Mouse (Mus musculus) spleen, postnatal 10 days (tissue): ENCODE results near the gene Nip7.
"Not testable (repeated sequence)": the region's sequence is repeated elsewhere in the genome, so short reads cannot be mapped to it uniquely, and the experiment has no call there.

Source experiments
- DNase-seq, 2 experiments: peaks; one replicate each; pipeline ENCODE4 v3.0.0; 2021 to 2022; ENCODE audit warnings: low spot score in 2 of 2

Nip7 gene

DNA sequence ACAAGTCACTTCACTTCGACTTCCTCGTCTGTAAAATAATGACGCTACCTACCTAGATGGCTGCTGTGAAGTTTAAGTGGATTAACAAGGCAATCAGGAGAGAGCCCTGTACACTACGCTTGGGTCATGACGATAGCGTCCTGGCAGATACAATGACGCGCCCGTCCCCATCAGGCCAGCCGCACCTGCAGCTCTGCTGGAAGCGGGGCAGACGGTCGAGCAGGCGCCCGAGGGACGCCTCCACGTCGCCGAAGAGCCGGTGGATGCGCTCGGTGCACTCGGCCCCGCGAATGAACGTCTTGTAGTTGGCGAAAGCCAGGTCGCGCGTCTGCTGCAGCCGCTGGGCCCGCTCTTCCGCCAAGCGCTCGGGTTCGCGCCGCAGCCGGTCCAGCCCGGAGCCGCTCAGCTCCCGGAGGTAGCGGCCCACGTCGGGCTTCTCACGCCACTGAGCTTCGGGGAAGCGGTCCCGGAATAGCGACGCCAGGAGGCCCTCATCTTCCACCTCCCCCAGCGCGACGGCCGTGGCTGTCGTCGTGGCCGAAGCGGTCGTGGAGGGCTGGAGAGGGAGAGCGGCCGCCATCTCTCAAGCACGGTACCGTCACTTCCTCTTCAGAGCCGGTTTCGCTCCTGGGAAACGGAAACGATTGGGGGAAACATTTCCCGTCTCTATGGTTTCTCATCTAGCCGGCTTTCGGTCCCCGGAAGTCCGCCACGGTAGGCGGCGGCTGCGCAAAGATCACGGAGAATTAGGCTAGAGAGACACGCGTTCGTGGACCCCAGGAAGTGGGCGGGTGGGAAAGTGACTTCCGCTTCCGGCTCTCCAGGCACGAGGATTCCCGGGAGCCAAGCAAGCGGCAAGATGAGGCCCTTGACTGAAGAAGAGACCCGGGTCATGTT, at the start of gene Nip7, which contains the start of gene Cog8:
Nip7 (plus strand) TSS at position 802 of the 897 bp plus-strand sequence.
Cog8 (minus strand) TSS at position 614 of the 897 bp plus-strand sequence.
- DNase-seq, result peak; percentile 79 to 93

- DNase-seq, result no peak
Measured at GRCm38 (mm10) chr8:107007795-107008194, 48.9 kb upstream of the Nip7 start.

GRCm38 (mm10) chr8:107012666-107013065, 44.0 kb upstream of the Nip7 start:
- no peak for DNase-seq

DNA sequence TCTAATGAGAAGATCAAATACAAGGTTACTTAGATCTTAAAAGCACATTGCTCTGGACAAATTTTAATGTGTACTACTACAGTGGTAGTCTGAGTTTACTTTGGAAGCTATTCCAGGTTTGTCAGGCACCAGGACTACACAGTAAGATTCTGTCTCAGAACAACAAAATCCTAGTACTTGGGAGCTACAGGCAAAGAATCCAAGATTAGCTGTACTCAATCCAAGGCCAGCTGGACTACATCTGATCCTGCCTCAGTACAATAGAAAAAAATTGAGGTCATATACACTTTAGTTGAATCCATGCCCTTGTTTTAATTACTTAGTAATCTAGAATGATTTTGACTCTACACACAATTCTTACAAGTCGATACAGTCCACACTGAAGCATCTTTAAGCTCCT, 41.8 kb upstream of the Nip7 start:
- no peak for DNase-seq

GRCm38 (mm10) chr8:107023479-107023878, 33.2 kb upstream of the Nip7 start:
- DNase-seq, result no peak

GRCm38 (mm10) chr8:107029310-107029709, 27.4 kb upstream of the Nip7 start:
- no peak for DNase-seq

GRCm38 (mm10) chr8:107030058-107030457, 26.6 kb upstream of the Nip7 start:
- DNase-seq, result no peak

DNA sequence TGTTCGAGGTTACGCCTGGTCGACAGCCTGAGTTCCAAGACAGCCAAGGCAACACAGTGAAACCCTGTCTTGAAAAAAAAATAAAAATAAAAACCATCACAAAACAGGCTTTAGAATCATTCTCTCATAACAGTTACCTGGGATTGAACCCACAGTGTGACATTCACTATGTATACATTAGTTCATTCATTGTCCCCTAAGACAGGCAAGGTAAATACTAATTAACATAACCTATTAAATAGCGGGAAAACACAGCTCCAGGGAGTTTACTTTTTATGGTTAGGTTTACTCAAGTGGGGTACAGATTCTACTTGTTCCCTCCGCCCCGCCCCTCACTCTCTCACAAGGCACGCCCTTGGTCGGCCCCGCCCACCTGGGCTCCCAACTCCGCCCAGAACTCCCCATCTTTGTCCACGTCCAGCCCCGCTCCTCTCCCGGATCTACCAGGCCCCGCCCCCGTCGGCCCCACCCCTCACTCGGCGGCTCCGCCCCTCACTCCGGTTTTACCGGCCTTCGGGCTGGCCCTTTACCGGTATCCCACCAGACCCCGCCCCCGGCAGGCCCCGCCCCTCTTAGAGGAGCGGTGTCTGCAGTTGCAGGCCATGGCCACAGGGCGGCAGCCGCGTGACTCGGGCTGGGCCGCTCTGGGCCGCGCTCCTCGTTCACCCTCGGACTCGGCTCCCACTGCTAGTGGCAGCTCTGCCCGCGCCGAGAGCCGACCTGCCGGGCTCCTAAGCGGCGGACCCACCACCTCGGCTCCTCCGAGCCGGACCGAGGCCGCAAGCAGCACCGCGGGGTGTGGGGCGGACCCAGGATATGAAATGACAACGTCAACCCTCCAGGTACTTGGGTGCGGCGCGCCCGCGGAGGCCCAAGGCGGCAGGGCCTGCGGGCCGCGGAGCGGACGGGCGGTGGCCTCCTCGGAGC, 25.8 kb upstream of the Nip7 start, which contains the start of gene Vps4a:
Vps4a (plus strand) TSS at position 573 of the 927 bp plus-strand sequence.
- peak; percentile 96 to 99 for DNase-seq

- no peak for DNase-seq
Measured at GRCm38 (mm10) chr8:107031577-107032090, 25.0 kb upstream of the Nip7 start.

- DNase-seq, result not testable (repeated sequence)
Measured at GRCm38 (mm10) chr8:107033609-107034008, 23.1 kb upstream of the Nip7 start.

- DNase-seq, result no peak
Measured at GRCm38 (mm10) chr8:107035641-107036040, 21.0 kb upstream of the Nip7 start.

GRCm38 (mm10) chr8:107036626-107037025, 20.1 kb upstream of the Nip7 start:
- DNase-seq, result no peak

DNA sequence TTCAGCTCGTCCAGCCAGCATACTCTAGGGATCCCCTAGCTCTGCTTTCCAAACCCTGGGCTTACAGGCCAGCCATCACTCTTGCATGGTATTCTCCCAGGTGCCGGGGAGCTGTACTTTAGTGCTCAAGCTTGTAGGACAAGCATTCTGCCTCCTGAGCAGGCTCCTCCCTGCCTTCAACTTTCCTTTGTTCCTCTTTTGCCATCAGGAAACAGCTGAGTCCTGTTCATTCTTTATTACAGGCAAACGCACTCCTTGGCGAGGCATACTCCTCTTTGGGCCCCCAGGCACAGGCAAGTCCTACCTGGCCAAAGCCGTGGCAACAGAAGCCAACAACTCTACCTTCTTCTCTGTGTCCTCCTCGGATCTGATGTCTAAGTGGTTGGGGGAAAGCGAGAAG, 16.0 kb upstream of the Nip7 start:
- no peak for DNase-seq

DNA sequence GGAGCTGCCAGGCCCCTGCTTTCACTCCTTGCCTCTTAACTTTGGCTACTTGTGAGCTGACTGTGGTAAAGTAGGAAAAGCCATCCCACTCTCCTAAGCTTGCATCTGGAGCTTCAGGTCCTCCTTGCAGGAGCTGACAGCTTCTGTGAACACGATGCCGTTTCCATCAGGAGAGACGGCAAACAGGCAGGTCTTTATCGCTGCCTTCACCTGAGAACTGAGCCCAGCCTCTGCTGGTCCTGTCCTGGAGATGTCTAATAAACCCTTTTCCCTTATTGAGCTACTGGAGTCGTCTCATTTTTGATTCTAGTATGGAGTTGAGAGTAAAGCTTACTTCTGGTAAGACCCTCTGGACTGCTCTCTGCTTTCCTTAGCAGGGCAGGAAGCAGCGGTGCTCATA, 11.2 kb upstream of the Nip7 start:
- DNase-seq, result no peak

DNA sequence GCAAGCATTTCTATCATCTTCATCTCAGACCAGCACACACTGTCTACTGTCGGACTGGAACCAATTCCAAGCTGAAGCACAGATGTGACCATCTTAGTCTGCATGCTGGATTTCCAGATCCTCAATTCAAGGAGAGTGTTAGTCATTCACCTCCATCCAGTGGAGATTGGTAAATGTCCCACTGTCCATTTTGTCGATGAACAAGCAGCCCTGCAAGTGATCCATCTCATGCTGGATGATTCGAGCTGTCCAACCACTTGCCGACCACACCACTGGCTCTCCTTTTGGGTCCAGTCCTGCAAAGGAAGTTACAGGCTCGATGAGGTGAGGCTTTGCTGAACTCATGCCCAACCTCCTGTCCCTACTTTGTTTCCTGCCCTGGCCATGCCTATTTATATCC, 9.7 kb upstream of the Nip7 start:
- no peak for DNase-seq

DNA sequence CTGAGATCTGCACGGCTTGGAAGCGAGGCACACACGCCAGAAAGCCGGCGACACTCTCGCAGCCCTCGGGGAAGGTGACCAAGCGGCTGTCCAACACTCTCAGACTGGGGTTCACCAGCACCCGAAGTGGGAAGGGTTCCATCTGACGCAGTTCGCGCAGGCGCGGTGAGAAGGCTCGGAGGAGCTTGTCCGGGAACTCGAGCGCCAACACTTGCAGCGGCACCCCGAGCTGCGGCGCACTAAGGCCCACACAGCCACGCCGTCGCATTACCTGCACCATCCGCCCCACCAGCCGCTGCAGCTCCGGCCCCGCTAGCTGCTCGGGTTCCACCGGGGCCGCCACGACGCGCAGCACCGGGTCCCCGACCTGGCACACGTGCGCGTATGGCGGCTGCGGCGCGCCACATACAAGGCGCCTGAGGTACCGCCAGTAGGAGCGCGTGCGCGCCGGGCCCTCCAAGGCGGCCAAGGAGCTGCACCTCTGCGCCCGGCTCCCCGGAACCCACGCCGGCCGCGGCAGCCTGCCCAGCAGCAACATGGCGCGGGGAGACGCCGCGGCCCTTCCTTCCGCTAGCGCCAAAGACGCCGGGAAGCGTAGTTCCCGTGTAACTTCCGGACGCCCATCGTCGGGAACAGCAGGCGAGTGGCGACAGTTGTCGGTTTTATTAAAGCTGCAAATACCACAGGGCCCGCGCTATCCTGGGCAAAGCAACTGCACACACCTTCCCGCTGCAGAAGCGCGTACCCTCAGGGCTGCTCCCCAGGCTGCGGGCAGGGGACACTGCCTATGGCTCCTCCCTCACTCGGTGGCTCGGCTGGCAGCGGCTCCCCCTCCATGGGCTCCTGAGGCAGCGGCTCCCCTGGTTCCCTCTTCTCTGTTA, 8.4 kb upstream of the Nip7 start, which contains the start of gene Pdf:
Pdf (minus strand) TSS at position 554 of the 881 bp plus-strand sequence.
- peak; percentile 65 to 77 for DNase-seq

DNA sequence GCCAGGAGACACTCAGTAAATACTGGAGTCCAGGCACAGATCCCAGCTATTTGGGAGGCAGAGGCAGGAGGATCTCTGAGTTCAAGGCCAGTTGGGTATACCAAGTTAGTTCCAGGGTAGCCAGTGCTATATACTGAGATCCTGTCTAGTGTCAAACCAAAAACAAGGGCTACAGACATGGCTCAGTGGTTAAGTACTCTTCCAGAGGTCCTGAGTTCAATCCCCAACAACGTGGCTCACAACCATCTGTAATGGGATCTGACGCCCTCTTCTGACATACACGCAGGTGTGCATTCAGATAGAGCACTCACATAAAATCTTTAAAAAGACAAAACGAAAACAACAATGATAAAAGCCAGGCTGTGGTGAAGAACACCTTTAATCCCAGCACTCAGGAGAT, 7.2 kb upstream of the Nip7 start:
- DNase-seq, result no peak

DNA sequence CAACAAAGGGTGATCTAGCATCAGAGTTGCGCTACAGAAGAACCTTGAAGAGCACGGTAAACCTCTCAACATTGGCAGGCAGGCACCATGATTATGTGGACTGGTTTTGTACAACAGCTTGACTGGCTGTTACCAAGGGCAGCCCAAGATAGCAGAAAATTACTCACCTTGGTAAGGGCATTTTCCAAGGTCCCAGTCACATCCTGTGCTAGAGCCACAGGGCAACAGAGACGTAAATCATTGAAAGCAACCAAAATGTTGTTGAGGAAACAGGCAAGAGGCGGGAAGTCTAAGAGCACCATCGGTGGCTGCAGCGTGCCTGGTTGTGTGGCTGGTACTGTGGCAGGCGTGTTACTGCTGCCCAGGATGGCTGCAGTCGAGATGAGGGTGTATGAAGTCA, 4.6 kb upstream of the Nip7 start:
- DNase-seq, result no peak

- no peak for DNase-seq
Measured at GRCm38 (mm10) chr8:107056973-107057369, 294 bp downstream of the Nip7 start.

- DNase-seq, result no peak
Measured at GRCm38 (mm10) chr8:107062613-107063012, 5.9 kb downstream of the Nip7 start.
